Mouse (Mus musculus) v-Abl transformed pro-B cells (cell line): ENCODE data around the gene Gabrb3.
"Not testable (repeated sequence)": the region's sequence is repeated elsewhere in the genome, so short reads cannot be mapped to it uniquely, and the experiment has no call there.

Experiments used
- in situ Hi-C, 2 experiments: fragments of 400-800 bp; cut with MboI; formaldehyde crosslinking; loops; one replicate each; pipeline ENCODE4 v1.15.1; 2025; ENCODE audit not compliant: unreplicated experiment in 2 of 2

Gabrb3 gene

GRCm38 (mm10) chr7:57700370-57700769 is 280.9 kb downstream of the Gabrb3 start:
- in situ Hi-C loops = no loop called here

- in situ Hi-C loops = no loop called here
These were observed 281.6 kb downstream of the Gabrb3 start for GRCm38 (mm10) chr7:57701046-57701445.

GRCm38 (mm10) chr7:57703580-57703979 is 284.1 kb downstream of the Gabrb3 start:
- in situ Hi-C loops = no loop called here

- in situ Hi-C loops = no loop called here
These were observed 286.6 kb downstream of the Gabrb3 start for GRCm38 (mm10) chr7:57706092-57706491.

GRCm38 (mm10) chr7:57706976-57707740 is 287.7 kb downstream of the Gabrb3 start:
- in situ Hi-C loops = no loop called here

- in situ Hi-C loops = no loop called here
These were observed 292.2 kb downstream of the Gabrb3 start for GRCm38 (mm10) chr7:57711709-57712108.

GRCm38 (mm10) chr7:57746836-57747235 is 327.3 kb downstream of the Gabrb3 start:
- in situ Hi-C loops = no loop called here

- in situ Hi-C loops = no loop called here
These were observed 341.0 kb downstream of the Gabrb3 start for GRCm38 (mm10) chr7:57760466-57760865.

GRCm38 (mm10) chr7:57778754-57779153 is 359.3 kb downstream of the Gabrb3 start:
- in situ Hi-C loops = no loop called here

GRCm38 (mm10) chr7:57786102-57786501 is 366.6 kb downstream of the Gabrb3 start:
- in situ Hi-C loops = not testable (repeated sequence)

- in situ Hi-C loops = no loop called here
These were observed 368.0 kb downstream of the Gabrb3 start for GRCm38 (mm10) chr7:57787520-57787919.

GRCm38 (mm10) chr7:57803266-57803665 is 383.8 kb downstream of the Gabrb3 start:
- in situ Hi-C loops = no loop called here

GRCm38 (mm10) chr7:57813716-57814115 is 394.2 kb downstream of the Gabrb3 start:
- in situ Hi-C loops = no loop called here

- in situ Hi-C loops = no loop called here
These were observed 422.9 kb downstream of the Gabrb3 start for GRCm38 (mm10) chr7:57842383-57842896.

- in situ Hi-C loops = no loop called here
These were observed 448.5 kb downstream of the Gabrb3 start for GRCm38 (mm10) chr7:57867951-57868350.
